Mouse (Mus musculus): Measurements from ENCODE around the gene Mpp6. TPM values are rescaled to one million over a fixed set of nuclear protein-coding genes. Genes with fewer than 3 reads are reported as not detected.

The Mpp6 gene
- polyA plus RNA-seq, 1 experiment, result 9.7 TPM

DNA sequence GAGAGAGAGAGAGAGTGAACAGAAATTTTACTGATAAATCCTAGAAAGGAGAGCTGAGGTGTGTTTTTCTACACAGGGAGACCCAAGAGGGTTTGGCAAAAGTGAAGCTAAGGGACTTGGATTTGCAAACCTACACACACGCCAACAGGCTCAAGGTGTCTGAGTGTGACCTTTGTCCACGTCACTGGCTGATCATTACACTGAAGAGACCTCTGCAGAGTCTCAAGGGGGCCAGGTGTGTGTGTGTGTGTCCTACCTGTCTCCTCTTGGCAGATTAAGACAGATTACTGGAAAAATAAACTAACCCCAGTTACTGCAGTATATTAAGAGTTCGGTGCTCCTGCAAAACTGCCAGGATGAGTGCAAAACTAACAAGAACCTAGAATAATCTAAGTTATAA lies 27.6 kb downstream of the Mpp6 start:
- Histone ChIP-seq H3K4me1 (peaks cover 70% of the 10 kb centered on the region), H3K9me3 (no peaks in the 10 kb centered on the region), H3K36me3 (replicated peaks; ENCODE audit: low read length) (peaks cover 2% of the 10 kb centered on the region), H3K27me3 (replicated peaks) (no peaks in the 10 kb centered on the region), H3K4me3 (replicated peaks) (no peak overlapping the region)
- no peak for TF ChIP-seq FLI1 (IDR thresholded peaks at IDR 0.05; ENCODE audit: low read length)
- no peak for TF ChIP-seq GATA1 (IDR thresholded peaks at IDR 0.05; ENCODE audit: borderline replicate concordance, low read length)

DNA sequence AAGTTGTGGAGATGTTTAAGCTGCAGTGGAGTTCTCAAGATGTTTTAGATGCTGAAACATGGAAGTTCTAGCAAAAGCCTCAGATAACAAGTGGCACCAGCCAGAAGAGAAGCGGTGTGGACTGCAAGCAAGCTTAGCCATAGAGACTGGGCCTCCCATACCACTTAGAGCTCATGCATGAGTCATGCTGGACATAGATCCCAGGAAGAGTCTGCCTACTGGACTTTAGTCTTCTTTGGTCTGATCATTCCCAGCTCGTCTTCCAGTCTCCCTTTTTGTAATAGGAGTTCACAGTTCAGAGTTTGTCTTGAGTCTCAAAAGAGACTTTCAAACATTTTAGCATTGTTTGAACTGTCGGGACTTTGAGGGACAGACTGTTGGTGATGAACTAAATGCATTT lies 29.5 kb downstream of the Mpp6 start:
- H3K9me3 ChIP-seq, result no peaks in the 10 kb centered on the region
- no peak for TF ChIP-seq GATA1 (IDR thresholded peaks at IDR 0.05; ENCODE audit: borderline replicate concordance, low read length)
- TF ChIP-seq FLI1 (IDR thresholded peaks at IDR 0.05; ENCODE audit: low read length), result no peak
- no peak overlapping the region for H3K4me3 ChIP-seq (replicated peaks)
- no peaks in the 10 kb centered on the region for H3K27me3 ChIP-seq (replicated peaks)
- peaks cover 70% of the 10 kb centered on the region for H3K4me1 ChIP-seq
- peaks cover 6% of the 10 kb centered on the region for H3K36me3 ChIP-seq (replicated peaks; ENCODE audit: low read length)

DNA sequence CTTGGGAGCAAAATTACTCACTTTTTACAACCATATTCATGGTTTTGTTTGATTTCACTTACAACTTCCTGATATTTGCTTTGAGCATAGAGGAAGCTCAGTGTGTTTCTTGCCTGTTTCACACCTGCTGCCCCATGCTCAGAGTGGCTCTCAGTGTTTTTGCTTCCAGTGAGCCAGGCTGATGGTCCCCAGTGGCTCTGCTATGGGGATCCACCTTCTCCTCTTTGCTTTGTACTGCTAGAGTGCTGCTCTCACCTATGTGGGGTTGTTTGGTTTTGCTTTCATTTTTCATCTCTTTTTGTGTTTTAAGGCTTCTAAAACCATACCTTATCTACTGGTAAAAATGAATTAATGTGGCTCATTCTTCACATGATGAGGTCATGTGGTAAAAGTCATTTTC lies 36.1 kb downstream of the Mpp6 start:
- no peaks in the 10 kb centered on the region for H3K9me3 ChIP-seq
- H3K27me3 ChIP-seq (replicated peaks), result no peaks in the 10 kb centered on the region
- TF ChIP-seq FLI1 (IDR thresholded peaks at IDR 0.05; ENCODE audit: low read length) (no peak), GATA1 (IDR thresholded peaks at IDR 0.05; ENCODE audit: borderline replicate concordance, low read length) (no peak)
- peak overlapping the region; percentile 60 for H3K4me3 ChIP-seq (replicated peaks)
- H3K36me3 ChIP-seq (replicated peaks; ENCODE audit: low read length), result peaks cover 59% of the 10 kb centered on the region
- H3K4me1 ChIP-seq, result peaks cover 50% of the 10 kb centered on the region

DNA sequence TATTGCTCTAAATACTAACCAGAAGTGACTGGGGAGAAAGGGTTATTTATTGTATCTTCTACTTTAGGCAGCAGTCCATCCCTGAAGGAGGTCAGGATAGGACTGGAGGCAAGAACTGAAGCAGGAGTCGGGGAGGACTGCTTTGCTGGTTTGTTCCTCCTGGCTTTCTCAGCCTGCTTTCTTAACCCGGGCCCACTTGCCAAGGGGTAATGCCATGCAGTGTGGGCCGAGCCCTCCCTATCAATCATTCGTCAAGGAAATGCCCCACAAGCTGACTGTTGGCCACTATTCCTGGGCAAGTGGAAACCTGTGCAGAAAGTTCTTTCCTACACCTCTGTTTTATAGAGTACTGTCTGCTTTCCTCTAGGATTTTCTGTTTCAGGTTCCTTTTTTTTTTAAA lies 39.3 kb downstream of the Mpp6 start:
- peaks cover 45% of the 10 kb centered on the region for H3K4me1 ChIP-seq

DNA sequence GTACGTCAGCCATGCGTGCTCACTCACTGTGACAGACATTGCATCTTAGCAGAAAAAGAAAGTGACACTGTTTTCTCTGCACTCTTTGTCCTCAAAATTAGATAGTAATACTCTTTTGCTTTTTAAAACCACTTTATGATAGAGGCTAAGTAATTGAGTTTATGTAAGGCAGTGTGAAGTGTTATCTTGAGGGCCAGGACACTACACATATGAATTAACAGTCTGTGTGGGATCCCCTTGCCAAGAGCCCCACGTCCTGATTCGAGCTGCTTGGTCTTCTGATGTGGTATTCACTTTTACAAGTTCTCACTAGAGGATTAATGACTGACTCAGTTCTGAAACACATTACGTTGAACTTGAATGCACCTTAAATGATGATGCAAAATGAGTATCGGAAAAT lies 49.8 kb downstream of the Mpp6 start:
- no peak for TF ChIP-seq FLI1 (IDR thresholded peaks at IDR 0.05; ENCODE audit: low read length)
- TF ChIP-seq GATA1 (IDR thresholded peaks at IDR 0.05; ENCODE audit: borderline replicate concordance, low read length), result no peak
- Histone ChIP-seq H3K36me3 (replicated peaks; ENCODE audit: low read length) (peaks cover 49% of the 10 kb centered on the region), H3K27me3 (replicated peaks) (no peaks in the 10 kb centered on the region), H3K9me3 (no peaks in the 10 kb centered on the region), H3K4me3 (replicated peaks) (peak overlapping the region; percentile 88), H3K4me1 (peaks cover 78% of the 10 kb centered on the region)

More for the DNA sequence above, 39.3 kb downstream of the Mpp6 start:
- Histone ChIP-seq H3K4me3 (replicated peaks) (no peak overlapping the region), H3K27me3 (replicated peaks) (no peaks in the 10 kb centered on the region), H3K36me3 (replicated peaks; ENCODE audit: low read length) (peaks cover 69% of the 10 kb centered on the region), H3K9me3 (no peaks in the 10 kb centered on the region)
- TF ChIP-seq FLI1 (IDR thresholded peaks at IDR 0.05; ENCODE audit: low read length) (no peak), GATA1 (IDR thresholded peaks at IDR 0.05; ENCODE audit: borderline replicate concordance, low read length) (no peak)

DNA sequence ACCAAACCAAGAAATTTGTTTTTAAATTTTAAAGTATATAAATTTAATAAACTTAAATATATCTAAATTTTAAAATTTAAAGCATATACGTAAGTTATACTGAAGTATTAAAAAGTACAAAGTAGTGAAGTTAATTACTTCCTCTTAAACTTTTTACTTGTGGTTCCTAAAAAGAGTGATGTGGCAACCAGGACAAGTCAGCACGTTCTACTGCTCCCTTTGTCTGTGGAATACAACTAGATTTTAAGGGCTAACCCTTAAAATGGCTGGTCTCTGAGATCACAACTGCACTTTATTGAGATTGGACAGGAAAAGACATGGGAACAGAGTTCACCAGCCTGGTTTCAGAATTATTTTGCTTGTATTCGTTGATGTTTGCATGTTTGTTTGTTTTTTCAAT lies 53.0 kb downstream of the Mpp6 start:
- Histone ChIP-seq H3K36me3 (replicated peaks; ENCODE audit: low read length) (peaks cover 46% of the 10 kb centered on the region), H3K4me1 (peaks cover 83% of the 10 kb centered on the region), H3K9me3 (no peaks in the 10 kb centered on the region), H3K27me3 (replicated peaks) (no peaks in the 10 kb centered on the region), H3K4me3 (replicated peaks) (no peak overlapping the region)
- no peak for TF ChIP-seq GATA1 (IDR thresholded peaks at IDR 0.05; ENCODE audit: borderline replicate concordance, low read length)
- TF ChIP-seq FLI1 (IDR thresholded peaks at IDR 0.05; ENCODE audit: low read length), result no peak

DNA sequence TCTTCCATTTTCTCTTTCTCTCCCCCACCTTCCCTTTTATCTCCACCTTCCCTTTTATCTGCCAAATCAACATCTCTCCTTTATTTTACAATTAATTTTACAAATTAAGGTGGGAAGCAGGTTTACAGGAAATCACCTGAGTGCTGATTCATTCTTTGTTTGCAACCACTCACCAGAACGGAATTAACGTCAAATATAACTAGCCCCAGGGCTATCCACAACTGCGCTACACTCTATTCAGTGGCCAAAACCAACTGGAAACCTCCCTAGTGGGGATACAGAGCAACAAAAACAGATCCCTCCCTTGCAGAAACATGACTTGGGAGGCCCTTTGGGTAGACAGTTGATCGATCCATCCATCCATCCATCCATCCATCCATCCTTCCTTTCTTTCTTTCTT lies 58.8 kb downstream of the Mpp6 start:
- no peak overlapping the region for H3K4me3 ChIP-seq (replicated peaks)
- H3K4me1 ChIP-seq, result peaks cover 49% of the 10 kb centered on the region
- no peaks in the 10 kb centered on the region for H3K9me3 ChIP-seq
- H3K36me3 ChIP-seq (replicated peaks; ENCODE audit: low read length), result peaks cover 72% of the 10 kb centered on the region
- TF ChIP-seq FLI1 (IDR thresholded peaks at IDR 0.05; ENCODE audit: low read length) (no peak), GATA1 (IDR thresholded peaks at IDR 0.05; ENCODE audit: borderline replicate concordance, low read length) (no peak)
- no peaks in the 10 kb centered on the region for H3K27me3 ChIP-seq (replicated peaks)

DNA sequence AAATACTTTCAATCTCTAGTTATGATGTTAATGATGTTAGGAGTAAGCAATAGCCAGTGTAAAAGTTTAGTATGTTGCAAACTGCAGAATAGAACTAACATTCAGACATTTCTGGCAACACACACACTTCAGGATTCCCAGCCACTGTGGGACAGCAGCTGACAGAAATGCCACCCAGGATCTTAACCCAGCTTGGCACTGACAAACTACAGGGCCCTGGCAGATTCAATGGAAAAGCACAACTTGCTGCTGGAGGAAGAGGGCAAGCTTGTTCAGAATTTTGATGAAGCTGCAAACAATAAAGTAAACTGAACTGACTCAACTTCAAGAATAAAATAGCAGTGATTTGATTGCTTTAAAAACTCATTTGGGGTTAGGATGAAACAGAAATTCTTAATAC lies 59.7 kb downstream of the Mpp6 start:
- no peaks in the 10 kb centered on the region for H3K27me3 ChIP-seq (replicated peaks)
- peaks cover 42% of the 10 kb centered on the region for H3K4me1 ChIP-seq
- H3K9me3 ChIP-seq, result no peaks in the 10 kb centered on the region
- H3K4me3 ChIP-seq (replicated peaks), result no peak overlapping the region
- peaks cover 69% of the 10 kb centered on the region for H3K36me3 ChIP-seq (replicated peaks; ENCODE audit: low read length)
- TF ChIP-seq FLI1 (IDR thresholded peaks at IDR 0.05; ENCODE audit: low read length) (no peak), GATA1 (IDR thresholded peaks at IDR 0.05; ENCODE audit: borderline replicate concordance, low read length) (no peak)

DNA sequence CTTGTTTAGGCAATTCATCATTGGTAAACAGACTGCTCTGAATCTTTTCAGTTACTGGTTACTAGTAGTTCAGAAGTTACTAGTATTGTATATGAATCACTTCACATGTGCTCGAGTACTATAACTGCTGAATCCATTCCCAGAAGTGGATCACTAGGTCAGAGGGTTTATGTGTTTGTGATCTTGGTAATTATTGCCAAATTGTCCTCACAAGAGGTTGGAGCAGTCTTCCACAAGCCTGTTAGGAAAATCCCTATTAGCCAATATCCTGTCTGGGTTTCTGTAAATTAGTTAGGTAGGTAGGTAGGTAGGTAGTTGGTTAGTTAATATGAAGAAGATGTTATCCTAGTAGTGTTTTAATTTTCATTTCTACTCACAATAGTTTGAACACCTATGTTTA lies 65.7 kb downstream of the Mpp6 start:
- Histone ChIP-seq H3K4me1 (peaks cover 32% of the 10 kb centered on the region), H3K27me3 (replicated peaks) (no peaks in the 10 kb centered on the region), H3K9me3 (no peaks in the 10 kb centered on the region), H3K36me3 (replicated peaks; ENCODE audit: low read length) (peaks cover 68% of the 10 kb centered on the region), H3K4me3 (replicated peaks) (no peak overlapping the region)
- no peak for TF ChIP-seq GATA1 (IDR thresholded peaks at IDR 0.05; ENCODE audit: borderline replicate concordance, low read length)
- TF ChIP-seq FLI1 (IDR thresholded peaks at IDR 0.05; ENCODE audit: low read length), result no peak

DNA sequence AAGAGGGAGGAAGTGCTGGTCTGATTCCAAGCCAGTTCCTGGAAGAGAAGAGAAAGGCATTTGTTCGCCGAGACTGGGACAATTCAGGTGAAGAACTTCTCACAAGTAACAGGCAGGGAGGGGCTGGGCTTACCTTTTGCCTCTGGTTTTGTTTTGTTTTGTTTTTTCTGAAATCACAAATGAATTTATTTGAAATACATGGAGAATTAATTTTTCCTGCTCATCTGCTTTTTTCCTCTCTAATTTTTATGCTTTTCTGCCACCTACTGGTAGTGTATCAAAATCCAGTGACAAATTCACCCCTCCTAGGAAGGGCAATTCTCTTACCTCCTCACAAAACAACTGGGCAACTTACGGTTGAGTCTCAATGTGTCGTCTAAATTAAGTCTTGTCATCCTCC lies 70.1 kb downstream of the Mpp6 start:
- H3K9me3 ChIP-seq, result no peaks in the 10 kb centered on the region
- H3K4me3 ChIP-seq (replicated peaks), result no peak overlapping the region
- peaks cover 80% of the 10 kb centered on the region for H3K36me3 ChIP-seq (replicated peaks; ENCODE audit: low read length)
- no peaks in the 10 kb centered on the region for H3K27me3 ChIP-seq (replicated peaks)
- peaks cover 44% of the 10 kb centered on the region for H3K4me1 ChIP-seq
- TF ChIP-seq FLI1 (IDR thresholded peaks at IDR 0.05; ENCODE audit: low read length), result no peak
- TF ChIP-seq GATA1 (IDR thresholded peaks at IDR 0.05; ENCODE audit: borderline replicate concordance, low read length), result no peak

DNA sequence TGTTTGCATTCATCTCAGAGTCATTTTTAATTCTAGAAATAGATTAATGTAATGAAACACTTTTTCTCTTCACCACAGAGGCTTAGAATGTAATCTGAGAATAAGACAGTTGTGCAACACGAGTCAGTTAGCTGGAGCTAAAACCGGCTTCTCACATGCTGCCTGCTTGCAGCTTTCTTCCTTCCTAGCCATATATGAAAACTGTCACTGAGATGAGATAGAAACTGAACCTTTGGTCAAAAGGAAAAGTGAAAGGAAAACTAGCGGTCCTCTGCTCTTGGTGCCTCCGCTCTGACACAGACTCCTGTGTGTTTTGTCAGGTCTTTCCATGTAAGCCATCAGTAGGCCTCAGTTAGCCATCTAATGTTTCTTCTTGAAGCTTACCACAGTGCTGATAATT lies 77.9 kb downstream of the Mpp6 start:
- H3K36me3 ChIP-seq (replicated peaks; ENCODE audit: low read length), result peaks cover 86% of the 10 kb centered on the region
- TF ChIP-seq GATA1 (IDR thresholded peaks at IDR 0.05; ENCODE audit: borderline replicate concordance, low read length) (no peak), FLI1 (IDR thresholded peaks at IDR 0.05; ENCODE audit: low read length) (no peak)
- H3K27me3 ChIP-seq (replicated peaks), result no peaks in the 10 kb centered on the region
- no peaks in the 10 kb centered on the region for H3K9me3 ChIP-seq
- H3K4me1 ChIP-seq, result peaks cover 76% of the 10 kb centered on the region
- H3K4me3 ChIP-seq (replicated peaks), result peak overlapping the region; percentile 19

Measured in megakaryocyte, embryonic 14.5 days (primary cell).